Mouse (Mus musculus): Measurements from ENCODE around the gene Lekr1. TPM values are rescaled to one million over a fixed set of nuclear protein-coding genes. Genes with fewer than 3 reads are reported as not detected.

Gene Lekr1
- total RNA-seq, 2 experiments from 2014 or later: 6.5 to 7.2 TPM

GRCm38 (mm10) chr3:65638896-65639295 is 27.1 kb upstream of the Lekr1 start:
- no peak for TF ChIP-seq CTCF (conservative IDR thresholded peaks at IDR 0.05)
- H3K4me3 ChIP-seq: no peak overlapping the region
- no peak overlapping the region for H3K27ac ChIP-seq
- DNase-seq (ENCODE audit: low spot score in 2 of 2): no peak

- DNase-seq (ENCODE audit: low spot score in 2 of 2): no peak
- no peak overlapping the region for H3K4me3 ChIP-seq
- TF ChIP-seq CTCF (conservative IDR thresholded peaks at IDR 0.05): no peak
- no peak overlapping the region for H3K27ac ChIP-seq
These were observed 26.5 kb upstream of the Lekr1 start for GRCm38 (mm10) chr3:65639454-65640014.

GRCm38 (mm10) chr3:65642959-65643358 is 23.1 kb upstream of the Lekr1 start:
- TF ChIP-seq CTCF (conservative IDR thresholded peaks at IDR 0.05): no peak
- DNase-seq (ENCODE audit: low spot score in 2 of 2): no peak
- Histone ChIP-seq H3K4me3 (no peak overlapping the region), H3K27ac (no peak overlapping the region)

- DNase-seq (ENCODE audit: low spot score in 2 of 2): no peak
- Histone ChIP-seq H3K4me3 (no peak overlapping the region), H3K27ac (no peak overlapping the region)
- no peak for TF ChIP-seq CTCF (conservative IDR thresholded peaks at IDR 0.05)
These were observed 22.4 kb upstream of the Lekr1 start for GRCm38 (mm10) chr3:65643654-65644053.

- no peak for DNase-seq (ENCODE audit: low spot score in 2 of 2)
- no peak overlapping the region for H3K27ac ChIP-seq
- H3K4me3 ChIP-seq: no peak overlapping the region
- no peak for TF ChIP-seq CTCF (conservative IDR thresholded peaks at IDR 0.05)
These were observed 18.4 kb upstream of the Lekr1 start for GRCm38 (mm10) chr3:65647592-65647991.

- DNase-seq (ENCODE audit: low spot score in 2 of 2): no peak
- no peak overlapping the region for H3K4me3 ChIP-seq
- no peak for TF ChIP-seq CTCF (conservative IDR thresholded peaks at IDR 0.05)
- no peak overlapping the region for H3K27ac ChIP-seq
These were observed 17.1 kb upstream of the Lekr1 start for GRCm38 (mm10) chr3:65648913-65649312.

GRCm38 (mm10) chr3:65650156-65650815 is 15.7 kb upstream of the Lekr1 start:
- no peak overlapping the region for H3K4me3 ChIP-seq
- no peak for TF ChIP-seq CTCF (conservative IDR thresholded peaks at IDR 0.05)
- no peak overlapping the region for H3K27ac ChIP-seq
- no peak for DNase-seq (ENCODE audit: low spot score in 2 of 2)

- Histone ChIP-seq H3K4me3 (no peak overlapping the region), H3K27ac (no peak overlapping the region)
- no peak for TF ChIP-seq CTCF (conservative IDR thresholded peaks at IDR 0.05)
- no peak for DNase-seq (ENCODE audit: low spot score in 2 of 2)
These were observed 11.4 kb upstream of the Lekr1 start for GRCm38 (mm10) chr3:65654541-65655206.

- Histone ChIP-seq H3K27ac (peak overlapping the region; percentile 20; the same call in 1 of the 2 replicates), H3K4me3 (no peak overlapping the region)
- no peak for DNase-seq (ENCODE audit: low spot score in 2 of 2)
- no peak for TF ChIP-seq CTCF (conservative IDR thresholded peaks at IDR 0.05)
These were observed 9.6 kb upstream of the Lekr1 start for GRCm38 (mm10) chr3:65656451-65656850.

GRCm38 (mm10) chr3:65656902-65657660 is 8.9 kb upstream of the Lekr1 start:
- TF ChIP-seq CTCF (conservative IDR thresholded peaks at IDR 0.05): no peak
- Histone ChIP-seq H3K4me3 (no peak overlapping the region), H3K27ac (peak overlapping the region; percentile 20; the same call in 1 of the 2 replicates)
- DNase-seq (ENCODE audit: low spot score in 2 of 2): no peak

- Histone ChIP-seq H3K4me3 (peak overlapping the region; percentile 70), H3K27ac (peak overlapping the region; percentile 93)
- TF ChIP-seq CTCF (conservative IDR thresholded peaks at IDR 0.05): no peak
- DNase-seq (ENCODE audit: low spot score in 2 of 2): no peak
These were observed 7.9 kb upstream of the Lekr1 start for GRCm38 (mm10) chr3:65658081-65658612.

- no peak for TF ChIP-seq CTCF (conservative IDR thresholded peaks at IDR 0.05)
- peak overlapping the region; percentile 93 for H3K27ac ChIP-seq
- peak overlapping the region; percentile 70 for H3K4me3 ChIP-seq
- peak; percentile 65 for DNase-seq (ENCODE audit: low spot score in 2 of 2)
These were observed 7.1 kb upstream of the Lekr1 start for GRCm38 (mm10) chr3:65658721-65659619.
